Mouse (Mus musculus): ENCODE results near the gene Fntb.

Gene Fntb

DNA sequence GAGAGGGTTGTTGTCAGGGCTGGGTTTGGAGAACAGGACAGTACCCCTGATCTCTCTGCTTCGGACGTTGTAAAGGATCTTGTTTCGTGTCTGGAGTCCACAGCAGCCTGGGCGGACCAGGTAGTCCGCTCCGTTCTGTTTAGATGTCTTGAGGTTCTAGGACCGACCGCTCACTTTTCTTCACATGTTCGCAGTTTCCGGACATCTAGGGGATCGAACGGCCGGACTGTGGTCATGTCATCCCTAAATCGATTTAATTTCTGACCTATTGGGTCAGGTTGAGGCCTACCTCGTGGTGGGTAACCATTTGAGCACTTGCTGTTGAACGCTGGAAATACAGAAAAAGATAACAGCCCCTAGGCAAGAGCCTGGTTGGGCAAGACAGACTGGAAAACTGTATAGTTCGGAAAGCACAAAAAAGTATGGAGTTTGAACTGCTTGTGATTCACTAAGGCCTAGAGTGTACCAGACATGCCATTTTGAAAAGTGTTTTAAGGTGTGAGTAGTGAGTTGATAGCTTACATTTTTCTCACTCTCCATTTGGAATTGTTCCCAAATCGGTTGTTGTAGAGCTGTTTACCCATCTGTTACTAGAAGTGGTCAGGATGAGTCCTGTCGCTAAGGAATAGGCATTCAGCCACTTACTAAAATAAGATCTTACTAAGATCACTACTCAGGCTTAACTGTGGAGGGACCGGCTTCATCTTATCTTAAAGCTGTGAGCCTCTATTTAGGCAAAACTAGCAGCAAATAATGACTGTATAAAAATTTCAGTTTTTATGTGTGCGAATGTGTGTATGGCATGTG is 72.7 kb downstream of the Fntb start:
- 9% methylated on average over 21 of the region's 21 CpGs for WGBS

- 92% methylated on average over 4 of the region's 4 CpGs for WGBS
Observed at GRCm38 (mm10) chr12:76839298-76839697, 73.9 kb downstream of the Fntb start.

- 86% methylated on average over 6 of the region's 6 CpGs for WGBS
Observed at GRCm38 (mm10) chr12:76840081-76840480, 74.7 kb downstream of the Fntb start.

DNA sequence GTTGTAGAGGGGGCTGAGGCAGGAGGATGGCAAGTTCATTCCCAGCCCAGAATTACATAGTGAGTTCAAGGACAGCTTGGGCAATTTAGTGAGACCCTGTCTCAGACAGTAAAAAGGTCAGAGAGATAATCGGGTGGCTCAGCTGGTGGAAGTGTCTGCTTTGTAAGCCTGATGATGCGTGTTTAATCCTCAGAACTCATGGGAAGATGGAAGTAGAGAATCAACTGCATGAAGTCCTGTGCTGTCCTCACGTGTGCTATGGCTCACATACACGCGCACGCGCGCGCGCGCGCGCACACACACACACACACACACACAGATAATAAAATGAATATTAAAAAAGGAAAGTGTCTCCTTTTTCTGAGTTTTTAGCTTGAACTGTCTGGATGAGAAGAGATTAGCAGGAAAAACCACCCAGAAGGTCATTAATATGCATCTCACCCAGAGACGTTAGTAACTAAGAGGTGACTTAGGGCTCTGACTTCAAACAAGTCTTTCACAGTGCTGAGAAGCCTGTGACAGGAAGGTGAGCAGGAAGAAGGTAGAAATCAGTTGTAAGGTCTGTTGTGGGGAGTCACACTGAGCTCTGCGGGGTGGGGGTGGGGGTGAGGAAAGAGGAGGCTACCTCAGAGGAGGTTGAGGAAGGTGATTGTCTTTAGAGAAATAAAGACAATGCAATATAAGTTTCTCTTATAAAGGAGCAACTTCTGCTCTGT is 79.1 kb downstream of the Fntb start:
- 89% methylated on average over 15 of the region's 15 CpGs for WGBS

DNA sequence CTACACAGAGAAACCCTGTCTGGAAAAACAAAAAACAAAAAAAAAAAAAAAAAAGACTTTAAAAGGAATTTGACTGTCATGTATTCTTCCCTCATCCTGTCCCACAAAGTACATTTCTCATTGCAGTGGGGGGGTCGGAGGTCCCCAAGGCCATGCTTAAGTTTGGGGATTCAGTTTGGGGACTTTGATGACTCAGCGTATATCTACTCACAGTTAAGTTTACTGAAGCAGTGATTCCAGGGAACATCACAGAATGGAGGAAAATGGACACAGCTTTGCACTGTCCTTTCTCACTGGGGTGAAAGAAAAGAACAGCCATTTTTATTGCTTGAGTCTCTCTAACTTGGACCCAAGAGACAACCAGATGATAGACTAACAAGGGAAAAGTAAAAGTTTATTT is 87.0 kb downstream of the Fntb start:
- 88% methylated on average over 2 of the region's 2 CpGs for WGBS

GRCm38 (mm10) chr12:76853378-76854142 is 88.2 kb downstream of the Fntb start:
- WGBS: 97% methylated on average over 1 of the region's 1 CpGs

DNA sequence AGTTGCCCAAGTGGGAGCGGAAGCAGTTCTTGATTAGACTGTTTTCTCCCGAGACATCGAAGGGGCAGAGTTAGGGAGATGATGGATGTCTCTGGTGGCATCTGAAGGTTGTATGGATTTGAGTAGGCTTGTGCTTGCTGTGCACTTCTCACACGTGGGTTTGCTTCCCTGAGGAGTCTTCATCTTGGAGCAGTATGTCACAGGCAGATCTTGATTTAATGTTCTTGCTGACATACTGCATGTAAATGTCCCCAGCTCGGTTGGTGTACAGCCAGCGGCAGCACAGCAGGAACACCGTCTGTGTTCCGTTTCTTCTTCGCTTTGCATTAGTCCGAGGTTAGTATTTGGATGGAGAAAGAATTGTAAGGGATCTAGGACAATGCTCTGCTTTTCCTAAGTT is 91.7 kb downstream of the Fntb start:
- WGBS: 79% methylated on average over 10 of the region's 10 CpGs

DNA sequence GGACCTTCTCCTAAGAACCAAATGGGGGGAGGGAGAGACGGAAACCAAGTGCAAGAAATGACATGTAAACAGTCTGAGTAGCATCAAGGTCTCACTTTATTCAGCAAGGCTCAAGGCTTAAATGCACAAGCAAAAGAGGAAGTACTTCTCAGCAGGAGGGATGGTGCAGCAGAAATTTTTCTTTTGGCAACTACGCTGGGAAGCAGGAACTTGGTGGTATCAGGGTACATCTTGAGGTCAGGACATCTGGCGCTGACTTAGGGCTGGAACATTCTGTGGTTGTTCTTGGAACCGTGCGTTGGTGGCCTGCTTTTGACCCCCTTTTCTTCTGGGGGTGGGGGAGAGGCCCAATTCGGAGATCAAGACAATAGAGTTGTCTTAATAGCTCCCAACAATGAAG is 93.4 kb downstream of the Fntb start:
- 80% methylated on average over 6 of the region's 6 CpGs for WGBS

GRCm38 (mm10) chr12:76863651-76864050 is 98.3 kb downstream of the Fntb start:
- WGBS: 50% methylated on average over 11 of the region's 11 CpGs

DNA sequence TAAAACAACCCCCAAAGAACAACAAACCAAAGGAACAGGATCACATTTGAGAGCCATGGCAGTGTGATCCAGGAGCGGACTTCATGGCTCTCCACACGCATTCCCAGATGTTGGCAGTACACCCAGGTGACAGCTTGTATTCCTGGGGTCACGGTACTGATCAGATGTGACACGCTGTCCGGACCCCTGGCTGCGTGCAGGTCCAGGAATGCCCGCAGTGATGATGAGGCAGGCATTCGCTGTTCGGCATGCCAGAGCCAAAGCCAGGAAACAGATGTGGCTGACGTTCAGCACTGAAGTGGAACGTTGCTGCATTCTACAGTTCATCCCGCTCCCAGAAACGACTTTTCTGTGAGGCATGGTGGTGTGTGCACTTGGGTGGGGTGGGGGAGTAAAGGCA is 99.9 kb downstream of the Fntb start:
- WGBS: 80% methylated on average over 13 of the region's 13 CpGs

DNA sequence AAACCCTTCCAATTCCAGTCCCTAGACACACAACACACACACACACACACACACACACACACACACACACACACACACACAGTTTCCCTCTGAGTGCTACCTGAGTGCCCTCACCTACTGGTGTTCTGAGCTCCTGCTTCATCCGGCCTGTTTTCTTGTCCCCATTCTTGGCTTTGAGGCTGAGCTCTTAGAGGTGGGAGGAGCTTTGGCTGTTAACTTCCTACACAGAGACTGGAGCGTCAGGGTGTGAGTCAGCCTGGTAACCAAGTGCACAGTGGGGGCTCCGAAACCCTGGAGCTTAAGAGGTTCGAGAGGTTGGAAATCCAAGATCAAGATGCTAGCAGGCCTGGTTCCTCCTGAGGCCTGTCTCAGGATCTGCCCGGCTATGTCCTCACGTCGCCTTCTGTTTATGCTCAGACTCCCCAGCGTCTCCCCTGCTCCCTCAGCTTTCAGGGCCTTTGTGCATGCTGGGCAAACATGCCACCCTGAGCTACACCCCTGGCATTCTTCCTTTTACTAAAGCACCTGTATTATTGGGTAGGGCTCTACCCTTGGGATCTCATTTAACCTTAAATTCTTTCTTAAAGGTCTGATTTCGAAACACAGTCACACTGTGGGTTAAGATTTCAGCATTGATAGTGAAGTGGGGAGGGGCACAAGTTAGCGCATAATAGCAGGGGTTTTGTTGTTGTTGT is 102.3 kb downstream of the Fntb start:
- WGBS: 46% methylated on average over 10 of the region's 10 CpGs

- 63% methylated on average over 14 of the region's 14 CpGs for WGBS
Observed at GRCm38 (mm10) chr12:76868463-76869198, 103.2 kb downstream of the Fntb start.

GRCm38 (mm10) chr12:76869561-76869960 is 104.2 kb downstream of the Fntb start:
- 70% methylated on average over 7 of the region's 7 CpGs for WGBS

- WGBS: 91% methylated on average over 7 of the region's 7 CpGs
Observed at GRCm38 (mm10) chr12:76872767-76873316, 107.5 kb downstream of the Fntb start.

DNA sequence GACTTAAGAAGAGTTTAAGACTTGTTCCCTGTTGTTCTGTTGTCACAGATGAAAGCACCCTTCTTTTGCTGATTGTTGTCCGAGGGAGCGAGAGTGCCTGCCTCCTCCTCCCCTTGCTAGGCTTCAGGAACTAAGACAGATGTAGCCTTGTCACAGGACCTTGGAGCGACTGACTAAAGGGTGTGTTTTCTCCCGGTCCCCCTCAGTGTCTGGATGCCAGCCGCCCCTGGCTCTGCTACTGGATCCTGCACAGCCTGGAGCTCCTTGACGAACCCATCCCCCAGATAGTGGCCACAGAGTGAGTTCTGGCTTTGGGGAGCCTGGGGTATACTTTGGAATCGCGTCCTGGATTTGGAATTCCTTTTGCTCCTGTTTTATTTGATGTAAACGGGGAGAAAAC is 109.4 kb downstream of the Fntb start:
- WGBS: 63% methylated on average over 9 of the region's 9 CpGs

DNA sequence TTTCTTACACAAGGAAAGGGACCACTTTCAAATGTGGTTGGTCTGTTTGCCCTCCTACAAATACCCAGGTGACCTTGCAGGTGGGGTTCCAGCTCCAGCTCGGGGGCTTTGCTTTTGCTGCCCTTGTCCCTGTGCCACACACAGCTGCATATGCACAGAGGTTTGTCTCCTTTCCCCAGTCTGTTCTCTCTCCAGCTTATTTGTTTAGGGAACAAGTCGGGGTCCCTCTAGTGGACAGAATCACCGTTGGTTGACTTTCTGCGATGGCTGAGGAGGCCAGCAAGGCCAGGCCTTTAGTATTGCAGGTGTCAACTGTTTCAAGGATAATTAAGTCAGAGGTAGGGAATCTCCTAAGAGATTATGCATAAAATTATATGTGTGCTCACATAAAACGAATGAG is 113.9 kb downstream of the Fntb start:
- WGBS: 13% methylated on average over 5 of the region's 5 CpGs

- 88% methylated on average over 4 of the region's 4 CpGs for WGBS
Observed at GRCm38 (mm10) chr12:76880131-76880530, 114.7 kb downstream of the Fntb start.

- WGBS: 65% methylated on average over 9 of the region's 9 CpGs
Observed at GRCm38 (mm10) chr12:76883824-76884223, 118.4 kb downstream of the Fntb start.

DNA sequence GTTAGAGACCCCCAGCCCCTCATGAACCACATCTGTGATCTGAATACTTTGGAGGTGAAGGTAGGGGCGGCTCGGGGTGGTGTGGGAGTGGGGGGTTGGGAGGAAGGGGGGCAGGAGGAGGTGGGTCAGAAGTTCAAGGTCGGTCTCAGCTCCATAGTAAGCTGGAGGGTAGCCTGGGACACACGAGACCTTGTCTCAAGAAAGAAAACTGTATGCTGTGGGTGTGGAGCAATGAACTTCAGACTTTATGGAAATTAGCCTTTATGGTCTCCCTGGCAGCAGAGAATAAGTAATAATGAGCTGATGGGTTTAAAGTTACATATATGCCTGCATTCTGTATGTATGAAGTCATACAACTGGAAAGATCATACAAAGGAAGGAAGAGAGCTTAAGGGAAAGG is 119.7 kb downstream of the Fntb start:
- WGBS: 98% methylated on average over 4 of the region's 4 CpGs

GRCm38 (mm10) chr12:76886826-76887225 is 121.4 kb downstream of the Fntb start:
- 82% methylated on average over 7 of the region's 7 CpGs for WGBS

GRCm38 (mm10) chr12:76887941-76888340 is 122.6 kb downstream of the Fntb start:
- WGBS: 96% methylated on average over 12 of the region's 12 CpGs
